Mouse (Mus musculus): ENCODE measurements around the gene Serinc3. TPM values are rescaled to one million over a fixed set of nuclear protein-coding genes. Genes with fewer than 3 reads are reported as not detected.

Serinc3 gene
- polyA plus RNA-seq, 1 experiment from 2014 or later = 37.9 TPM

- peaks cover 55% of the 10 kb centered on the region for H3K36me3 ChIP-seq (ENCODE audit: control insufficient read depth, insufficient read depth, low read length)
- 87% methylated on average over 12 of the region's 12 CpGs for WGBS
Observed at GRCm38 (mm10) chr2:163609281-163609975, 35.5 kb downstream of the Serinc3 start.

GRCm38 (mm10) chr2:163608008-163608407 lies 36.9 kb downstream of the Serinc3 start:
- H3K27me3 ChIP-seq (replicated peaks; ENCODE audit: control insufficient read depth, insufficient read depth, low read length) = no peaks in the 10 kb centered on the region
- no peak overlapping the region for H3K27ac ChIP-seq (ENCODE audit: low read depth, low read length)
- no peak overlapping the region for H3K4me3 ChIP-seq (ENCODE audit: low read depth, low read length)
- no peak overlapping the region for H3K9ac ChIP-seq (ENCODE audit: low read length)
- ATAC-seq = no peak
- 87% methylated on average over 7 of the region's 7 CpGs for WGBS
- no peaks in the 10 kb centered on the region for H3K9me3 ChIP-seq (replicated peaks; ENCODE audit: control insufficient read depth, low read length)
- peaks cover 3% of the 10 kb centered on the region; the same call in 1 of the 2 replicates for H3K4me1 ChIP-seq (ENCODE audit: control insufficient read depth, insufficient read depth, low read length)
- peaks cover 41% of the 10 kb centered on the region for H3K36me3 ChIP-seq (ENCODE audit: control insufficient read depth, insufficient read depth, low read length)
- no peak overlapping the region for H3K4me2 ChIP-seq (ENCODE audit: low read length)
- DNase-seq (ENCODE audit: low spot score) = no peak

More at GRCm38 (mm10) chr2:163609281-163609975, 35.5 kb downstream of the Serinc3 start:
- Histone ChIP-seq H3K9me3 (replicated peaks; ENCODE audit: control insufficient read depth, low read length) (no peaks in the 10 kb centered on the region), H3K27ac (ENCODE audit: low read depth, low read length) (no peak overlapping the region), H3K27me3 (replicated peaks; ENCODE audit: control insufficient read depth, insufficient read depth, low read length) (no peaks in the 10 kb centered on the region), H3K4me2 (ENCODE audit: low read length) (no peak overlapping the region), H3K9ac (ENCODE audit: low read length) (no peak overlapping the region), H3K4me1 (ENCODE audit: control insufficient read depth, insufficient read depth, low read length) (no peaks in the 10 kb centered on the region), H3K4me3 (ENCODE audit: low read depth, low read length) (no peak overlapping the region)
- ATAC-seq (no peak), DNase-seq (ENCODE audit: low spot score) (no peak)

- Histone ChIP-seq H3K36me3 (ENCODE audit: control insufficient read depth, insufficient read depth, low read length) (peaks cover 27% of the 10 kb centered on the region; the same call in 1 of the 2 replicates), H3K9ac (ENCODE audit: low read length) (no peak overlapping the region), H3K4me2 (ENCODE audit: low read length) (no peak overlapping the region), H3K4me3 (ENCODE audit: low read depth, low read length) (no peak overlapping the region), H3K27me3 (replicated peaks; ENCODE audit: control insufficient read depth, insufficient read depth, low read length) (no peaks in the 10 kb centered on the region), H3K4me1 (ENCODE audit: control insufficient read depth, insufficient read depth, low read length) (peaks cover 10% of the 10 kb centered on the region; the same call in 1 of the 2 replicates), H3K9me3 (replicated peaks; ENCODE audit: control insufficient read depth, low read length) (no peaks in the 10 kb centered on the region), H3K27ac (ENCODE audit: low read depth, low read length) (no peak overlapping the region)
- ATAC-seq (no peak), DNase-seq (ENCODE audit: low spot score) (no peak)
- WGBS = 87% methylated on average over 7 of the region's 7 CpGs
Observed at GRCm38 (mm10) chr2:163606161-163606560, 38.8 kb downstream of the Serinc3 start.

- WGBS = 2% methylated on average over 57 of the region's 57 CpGs
- ATAC-seq = peak; percentile 96
- no peaks in the 10 kb centered on the region for H3K9me3 ChIP-seq (replicated peaks; ENCODE audit: control insufficient read depth, low read length)
Observed at GRCm38 (mm10) chr2:163602101-163602971, 42.6 kb downstream of the Serinc3 start, which contains the start of gene Ttpal. Ttpal (plus strand) TSS chr2:163602314.

GRCm38 (mm10) chr2:163601712-163602100 lies 43.2 kb downstream of the Serinc3 start:
- Histone ChIP-seq H3K4me3 (ENCODE audit: low read depth, low read length) (peak overlapping the region; percentile 91; the same call in 1 of the 2 replicates), H3K4me2 (ENCODE audit: low read length) (peak overlapping the region; percentile 94), H3K27ac (ENCODE audit: low read depth, low read length) (no peak overlapping the region), H3K9ac (ENCODE audit: low read length) (peak overlapping the region; percentile 94; the same call in 1 of the 2 replicates), H3K36me3 (ENCODE audit: control insufficient read depth, insufficient read depth, low read length) (no peaks in the 10 kb centered on the region), H3K27me3 (replicated peaks; ENCODE audit: control insufficient read depth, insufficient read depth, low read length) (no peaks in the 10 kb centered on the region), H3K4me1 (ENCODE audit: control insufficient read depth, insufficient read depth, low read length) (peaks cover 10% of the 10 kb centered on the region; the same call in 1 of the 2 replicates), H3K9me3 (replicated peaks; ENCODE audit: control insufficient read depth, low read length) (no peaks in the 10 kb centered on the region)
- WGBS = 78% methylated on average over 7 of the region's 7 CpGs
- 0 out of 2 replicates have a peak, but pooled peaks have one; percentile 10 for ATAC-seq
- DNase-seq (ENCODE audit: low spot score) = no peak

More at GRCm38 (mm10) chr2:163602101-163602971, 42.6 kb downstream of the Serinc3 start, which contains the start of gene Ttpal:
- H3K4me3 ChIP-seq (ENCODE audit: low read depth, low read length) = peak within 1 kb of the TSS; percentile 91
- peaks cover 2% of the 10 kb centered on the region; the same call in 1 of the 2 replicates for H3K36me3 ChIP-seq (ENCODE audit: control insufficient read depth, insufficient read depth, low read length)
- DNase-seq (ENCODE audit: low spot score) = peak; percentile 95
- peak within 1 kb of the TSS; percentile 94 for H3K9ac ChIP-seq (ENCODE audit: low read length)
- H3K4me2 ChIP-seq (ENCODE audit: low read length) = peak within 1 kb of the TSS; percentile 94
- H3K4me1 ChIP-seq (ENCODE audit: control insufficient read depth, insufficient read depth, low read length) = peaks cover 10% of the 10 kb centered on the region; the same call in 1 of the 2 replicates
- no peaks in the 10 kb centered on the region for H3K27me3 ChIP-seq (replicated peaks; ENCODE audit: control insufficient read depth, insufficient read depth, low read length)
- peak within 1 kb of the TSS; percentile 86 for H3K27ac ChIP-seq (ENCODE audit: low read depth, low read length)

- DNase-seq (ENCODE audit: low spot score) = no peak
- 93% methylated on average over 7 of the region's 7 CpGs for WGBS
- no peak for ATAC-seq
- H3K27me3 ChIP-seq (replicated peaks; ENCODE audit: control insufficient read depth, insufficient read depth, low read length) = no peaks in the 10 kb centered on the region
- H3K9me3 ChIP-seq (replicated peaks; ENCODE audit: control insufficient read depth, low read length) = no peaks in the 10 kb centered on the region
- H3K4me1 ChIP-seq (ENCODE audit: control insufficient read depth, insufficient read depth, low read length) = peaks cover 10% of the 10 kb centered on the region; the same call in 1 of the 2 replicates
- H3K9ac ChIP-seq (ENCODE audit: low read length) = no peak overlapping the region
- no peak overlapping the region for H3K4me3 ChIP-seq (ENCODE audit: low read depth, low read length)
- no peaks in the 10 kb centered on the region for H3K36me3 ChIP-seq (ENCODE audit: control insufficient read depth, insufficient read depth, low read length)
- no peak overlapping the region for H3K27ac ChIP-seq (ENCODE audit: low read depth, low read length)
- H3K4me2 ChIP-seq (ENCODE audit: low read length) = no peak overlapping the region
Observed at GRCm38 (mm10) chr2:163601066-163601465, 43.9 kb downstream of the Serinc3 start.

- no peak overlapping the region for H3K4me2 ChIP-seq (ENCODE audit: low read length)
- no peaks in the 10 kb centered on the region for H3K36me3 ChIP-seq (ENCODE audit: control insufficient read depth, insufficient read depth, low read length)
- no peak overlapping the region for H3K27ac ChIP-seq (ENCODE audit: low read depth, low read length)
- peaks cover 10% of the 10 kb centered on the region; the same call in 1 of the 2 replicates for H3K4me1 ChIP-seq (ENCODE audit: control insufficient read depth, insufficient read depth, low read length)
- 0% methylated on average over 1 of the region's 1 CpGs for WGBS
- ATAC-seq = no peak
- H3K9me3 ChIP-seq (replicated peaks; ENCODE audit: control insufficient read depth, low read length) = no peaks in the 10 kb centered on the region
- no peak overlapping the region for H3K9ac ChIP-seq (ENCODE audit: low read length)
- H3K27me3 ChIP-seq (replicated peaks; ENCODE audit: control insufficient read depth, insufficient read depth, low read length) = no peaks in the 10 kb centered on the region
- peak; percentile 60 for DNase-seq (ENCODE audit: low spot score)
- H3K4me3 ChIP-seq (ENCODE audit: low read depth, low read length) = no peak overlapping the region
Observed at GRCm38 (mm10) chr2:163599226-163599625, 45.7 kb downstream of the Serinc3 start.

GRCm38 (mm10) chr2:163597661-163598060 lies 47.3 kb downstream of the Serinc3 start:
- WGBS = 55% methylated on average over 4 of the region's 4 CpGs

More at GRCm38 (mm10) chr2:163597661-163598060, 47.3 kb downstream of the Serinc3 start:
- peak; percentile 44 for DNase-seq (ENCODE audit: low spot score)
- Histone ChIP-seq H3K4me2 (ENCODE audit: low read length) (no peak overlapping the region), H3K27me3 (replicated peaks; ENCODE audit: control insufficient read depth, insufficient read depth, low read length) (no peaks in the 10 kb centered on the region), H3K4me3 (ENCODE audit: low read depth, low read length) (no peak overlapping the region), H3K9me3 (replicated peaks; ENCODE audit: control insufficient read depth, low read length) (no peaks in the 10 kb centered on the region), H3K27ac (ENCODE audit: low read depth, low read length) (no peak overlapping the region), H3K4me1 (ENCODE audit: control insufficient read depth, insufficient read depth, low read length) (peaks cover 4% of the 10 kb centered on the region; the same call in 1 of the 2 replicates), H3K9ac (ENCODE audit: low read length) (no peak overlapping the region), H3K36me3 (ENCODE audit: control insufficient read depth, insufficient read depth, low read length) (no peaks in the 10 kb centered on the region)
- ATAC-seq = no peak

All from forebrain, embryonic 14.5 days (tissue).